Mouse (Mus musculus) MEL (cell line): ENCODE results near the gene Gm49403. TPM values are rescaled to one million over a fixed set of nuclear protein-coding genes. Genes with fewer than 3 reads are reported as not detected.

Experiments used
- DNase-seq: peaks from one replicate; pipeline ENCODE4 v3.0.0; 2011; ENCODE audit warnings: low read depth, low spot score
- H3K27ac ChIP-seq: 2 replicates; pipeline ENCODE4 v1.5.1; 2012; ENCODE audit warnings: low read depth, mild to moderate bottlenecking, control low read depth, low read length, moderate library complexity; ENCODE audit not compliant: control insufficient read depth
- H3K27me3 ChIP-seq, 2 experiments: fragments of 150-350 bp in 1 of 2; sonication (generic) in 1 of 2; 2 replicates each; pipeline ENCODE4 v1.6.1; 2012; ENCODE audit warnings: low read length in 2 of 2, mild to moderate bottlenecking in 2 of 2, improper control_type of control experiment in 1 of 2, moderate library complexity in 1 of 2; ENCODE audit not compliant: insufficient read depth in 2 of 2, control insufficient read depth in 1 of 2
- H3K36me3 ChIP-seq, 2 experiments: 2 replicates each; pipeline ENCODE4 v1.6.1; 2012 to 2014; ENCODE audit warnings: low read length in 2 of 2, improper control_type of control experiment in 1 of 2, inconsistent platforms in 1 of 2, mild to moderate bottlenecking in 1 of 2; ENCODE audit not compliant: insufficient read depth in 2 of 2, control insufficient read depth in 1 of 2
- H3K4me1 ChIP-seq, 2 experiments: fragments of 150-350 bp in 1 of 2; sonication (generic) in 1 of 2; 2 replicates each; pipeline ENCODE4 v1.6.1; 2012; ENCODE audit warnings: low read length in 2 of 2, improper control_type of control experiment in 1 of 2, mild to moderate bottlenecking in 1 of 2; ENCODE audit not compliant: insufficient read depth in 2 of 2, control insufficient read depth in 1 of 2
- H3K4me3 ChIP-seq, 2 experiments: fragments of 150-350 bp in 1 of 2; sonication (generic) in 1 of 2; 2 replicates each; pipeline ENCODE4 v1.5.1; 2012; ENCODE audit warnings: low read depth in 2 of 2, low read length in 2 of 2, mild to moderate bottlenecking in 2 of 2, moderate library complexity in 2 of 2, control low read depth in 1 of 2, improper control_type of control experiment in 1 of 2; ENCODE audit not compliant: control insufficient read depth in 1 of 2, insufficient read depth in 1 of 2
- H3K79me2 ChIP-seq: 2 replicates; pipeline ENCODE4 v1.6.1; 2012; ENCODE audit warnings: mild to moderate bottlenecking, low read length, moderate library complexity; ENCODE audit not compliant: control insufficient read depth, poor library complexity, insufficient read depth
- H3K9ac ChIP-seq: 2 replicates; pipeline ENCODE4 v1.6.1; 2012; ENCODE audit warnings: low read depth, mild to moderate bottlenecking, control low read depth, low read length, moderate library complexity; ENCODE audit not compliant: control insufficient read depth, poor library complexity, severe bottlenecking
- H3K9me3 ChIP-seq: fragments of 150-350 bp; sonication (generic); replicated peaks from 2 replicates; pipeline ENCODE4 v1.6.1; 2012; ENCODE audit warnings: mild to moderate bottlenecking, low read length, improper control_type of control experiment, moderate library complexity; ENCODE audit not compliant: insufficient read depth
- CHD1 ChIP-seq: IDR thresholded peaks from 2 replicates; pipeline ENCODE4 v1.6.1; 2012; ENCODE audit warnings: low read depth, mild to moderate bottlenecking, inconsistent platforms, low read length, improper control_type of control experiment
- EP300 ChIP-seq, 2 experiments: IDR thresholded peaks; 2 replicates each; pipeline ENCODE4 v1.6.1; 2011; ENCODE audit warnings: improper control_type of control experiment in 2 of 2, low read length in 2 of 2, low read depth in 1 of 2, mild to moderate bottlenecking in 1 of 2
- MAZ ChIP-seq: IDR thresholded peaks from 2 replicates; pipeline ENCODE4 v1.6.1; 2012; ENCODE audit warnings: low read depth, mild to moderate bottlenecking, inconsistent platforms, low read length, improper control_type of control experiment
- MXI1 ChIP-seq: IDR thresholded peaks from 2 replicates; pipeline ENCODE4 v1.6.1; 2011; ENCODE audit warnings: mild to moderate bottlenecking, low read depth, low read length, improper control_type of control experiment
- POLR2A ChIP-seq, 2 experiments: IDR thresholded peaks; 2 replicates each; pipeline ENCODE4 v1.6.1; 2011 to 2012; ENCODE audit warnings: low read length in 2 of 2, mild to moderate bottlenecking in 2 of 2, control low read depth in 1 of 2, improper control_type of control experiment in 1 of 2, low read depth in 1 of 2, moderate library complexity in 1 of 2; ENCODE audit not compliant: control insufficient read depth in 1 of 2, insufficient read depth in 1 of 2, poor library complexity in 1 of 2
- POLR2AphosphoS2 ChIP-seq: IDR thresholded peaks from 2 replicates; pipeline ENCODE4 v1.6.1; 2011; ENCODE audit warnings: low read length, improper control_type of control experiment
- SMC3 ChIP-seq: IDR thresholded peaks from 2 replicates; pipeline ENCODE4 v1.6.1; 2011; ENCODE audit warnings: low read depth, low read length, improper control_type of control experiment
- ZC3H11A ChIP-seq: IDR thresholded peaks from 2 replicates; pipeline ENCODE4 v1.6.1; 2012; ENCODE audit warnings: low read depth, mild to moderate bottlenecking, inconsistent platforms, low read length, improper control_type of control experiment
- ZMIZ1 ChIP-seq: IDR thresholded peaks from 2 replicates; pipeline ENCODE4 v1.6.1; 2012; ENCODE audit warnings: low read depth, mild to moderate bottlenecking, inconsistent platforms, low read length, improper control_type of control experiment, moderate library complexity
- polyA plus RNA-seq, 2 experiments: library from polyadenylated mRNA; stranded (reverse) in 1 of 2; unstranded in 1 of 2; fragments of >175 nt in 1 of 2; fragments of >200 nt in 1 of 2; gene quantifications; 2 replicates each; pipeline versions ENCODE4 v1.2.1 to v1.2.4; 2012; ENCODE audit warnings: low replicate concordance in 2 of 2, low read depth in 1 of 2; ENCODE audit not compliant: insufficient read length in 2 of 2, insufficient read depth in 1 of 2, missing spikeins in 1 of 2
- total RNA-seq: library from RNA; depleted of rRNA; stranded (reverse); fragments of 300-350 nt; gene quantifications from 2 replicates; pipeline ENCODE4 v1.2.3, GENCODE M21; 2012

Gene Gm49403
- total and polyA plus RNA-seq, 3 experiments = not detected

GRCm38 (mm10) chr19:8838041-8838730 lies 45.5 kb upstream of the Gm49403 start:
- Histone ChIP-seq H3K4me1 (peaks cover 3 to 17% of the 10 kb centered on the region in 2 experiments), H3K36me3 (peaks cover 6 to 14% of the 10 kb centered on the region in 2 experiments), H3K27me3 (no peaks in the 10 kb centered on the region), H3K4me3 (peak overlapping the region; percentile 56 to 64), H3K9me3 (no peaks in the 10 kb centered on the region), H3K9ac (peak overlapping the region; percentile 91), H3K27ac (peak overlapping the region; percentile 92; the same call in 1 of the 2 replicates), H3K79me2 (no peaks in the 10 kb centered on the region; the same call in 1 of the 2 replicates)
- no peak for TF ChIP-seq EP300 (IDR thresholded peaks at IDR 0.05; ENCODE audit: low read depth in 1 of 2, low read length in 2 of 2)
- TF ChIP-seq SMC3 = no peak
- no peak for TF ChIP-seq ZC3H11A
- no peak for TF ChIP-seq POLR2A (IDR thresholded peaks at IDR 0.05; ENCODE audit: control insufficient read depth in 1 of 2, insufficient read depth in 1 of 2, low read depth in 1 of 2, low read length in 2 of 2, poor library complexity in 1 of 2)
- no peak for DNase-seq

GRCm38 (mm10) chr19:8839103-8839907 lies 44.4 kb upstream of the Gm49403 start, which contains the start of gene Gng3:
TSS of gene Gng3 (minus strand) at chr19:8839194.
- H3K27me3 ChIP-seq = no peaks in the 10 kb centered on the region
- H3K36me3 ChIP-seq = peaks cover 2 to 14% of the 10 kb centered on the region in 2 experiments
- no peak for TF ChIP-seq CHD1
- TF ChIP-seq EP300 (IDR thresholded peaks at IDR 0.05; ENCODE audit: low read depth in 1 of 2, low read length in 2 of 2) = no peak
- TF ChIP-seq ZMIZ1 = no peak
- no peak for TF ChIP-seq MAZ
- TF ChIP-seq MXI1 = no peak
- TF ChIP-seq POLR2AphosphoS2 = no peak

More at GRCm38 (mm10) chr19:8839103-8839907, 44.4 kb upstream of the Gm49403 start, which contains the start of gene Gng3:
- peaks cover 3 to 17% of the 10 kb centered on the region in 2 experiments for H3K4me1 ChIP-seq
- no peaks in the 10 kb centered on the region for H3K9me3 ChIP-seq
- H3K4me3 ChIP-seq = peak within 1 kb of the TSS; percentile 77 to 96
- peak within 1 kb of the TSS; percentile 91 for H3K9ac ChIP-seq
- no peak for DNase-seq
- H3K27ac ChIP-seq = no peak within 1 kb of the TSS; the same call in 1 of the 2 replicates
- H3K79me2 ChIP-seq = no peaks in the 10 kb centered on the region; the same call in 1 of the 2 replicates
